Mouse (Mus musculus): ENCODE measurements around the gene Hspa1a. TPM values are rescaled to one million over a fixed set of nuclear protein-coding genes. Genes with fewer than 3 reads are reported as not detected.
A peak's percentile ranks its signal among the peaks of the same experiment; 100 is the strongest.
"Not testable (repeated sequence)": the region's sequence is repeated elsewhere in the genome, so short reads cannot be mapped to it uniquely, and the experiment has no call there.

Hspa1a gene
- polyA plus RNA-seq, 1 experiment = 14.6 TPM

DNA sequence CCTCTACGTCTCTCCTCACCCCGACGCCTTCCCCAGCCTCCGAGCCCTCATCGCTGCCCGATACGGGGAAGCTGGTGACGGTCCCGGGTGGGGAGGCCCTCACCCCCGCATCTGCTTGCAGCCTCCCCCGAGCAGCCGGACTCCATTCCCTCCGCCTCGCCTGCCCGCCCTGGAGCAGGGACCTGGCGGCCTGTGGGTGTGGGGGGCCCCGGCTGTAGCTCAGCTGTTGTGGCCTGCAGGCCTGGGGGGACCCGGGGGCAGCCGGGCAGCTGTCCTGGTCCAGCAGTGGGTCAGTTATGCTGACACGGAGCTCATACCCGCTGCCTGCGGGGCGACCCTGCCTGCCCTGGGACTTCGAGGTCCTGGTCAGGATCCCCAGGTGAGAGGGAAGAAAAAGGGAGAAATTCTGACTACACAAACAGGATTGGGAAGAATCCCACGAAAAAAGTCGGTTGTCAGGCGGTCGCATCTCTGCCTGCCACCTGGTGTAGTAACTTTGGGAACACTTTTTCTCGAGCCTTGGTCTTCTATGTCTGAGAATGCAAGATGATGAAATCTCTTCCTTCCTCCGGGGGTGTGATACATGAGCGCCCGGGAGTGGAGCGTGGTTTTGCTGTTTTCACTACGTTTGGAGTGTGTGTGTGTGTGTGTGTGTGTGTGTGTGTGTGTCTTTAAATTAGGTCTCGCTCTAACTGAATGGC is 29.6 kb upstream of the Hspa1a start:
- DNase-seq (ENCODE audit: extremely low spot score in 1 of 2, low spot score in 1 of 2) = peak in 1 of 2 experiments; percentile 56

DNA sequence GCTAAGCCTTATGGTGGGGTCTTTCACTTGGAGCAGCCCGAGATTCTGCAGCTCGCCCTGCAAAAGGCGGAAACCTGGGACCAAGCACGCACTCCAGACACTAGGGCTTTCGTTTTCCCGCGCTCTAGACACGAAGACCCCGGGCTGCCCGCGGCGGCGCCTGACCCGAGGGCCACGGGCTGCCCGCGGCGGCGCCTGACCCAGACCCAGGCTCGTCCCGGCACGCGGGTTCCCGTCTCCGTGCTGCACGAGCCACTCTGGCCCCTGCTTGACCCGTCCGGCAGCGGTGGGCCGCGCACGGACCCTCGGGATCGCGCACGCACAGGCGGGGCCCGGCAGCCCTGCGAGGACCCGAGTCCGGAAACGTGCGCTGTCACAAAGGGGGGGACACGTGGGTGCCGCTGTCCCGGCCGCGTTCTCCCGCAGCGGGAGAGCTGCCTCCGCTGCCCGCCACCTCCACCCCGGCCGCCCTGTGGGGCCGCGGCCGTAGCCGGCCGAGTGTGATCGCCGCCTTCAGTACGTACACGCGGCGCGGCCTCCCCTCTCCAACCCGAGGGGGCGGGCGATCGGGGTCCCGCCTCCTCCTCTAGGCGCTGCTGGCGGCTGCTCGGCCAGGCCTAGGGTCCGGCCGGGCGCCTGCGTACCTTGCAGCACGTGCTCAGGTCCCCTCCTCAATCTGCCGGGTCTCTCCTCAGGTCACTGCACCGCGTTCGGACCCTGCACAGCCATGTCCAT is 28.9 kb upstream of the Hspa1a start, which contains the start of gene Vars:
Gene Vars, plus strand, starts transcription at position 271 of the 735 bp plus-strand sequence.
- DNase-seq (ENCODE audit: extremely low spot score in 1 of 2, low spot score in 1 of 2) = peak; percentile 33 to 73

DNA sequence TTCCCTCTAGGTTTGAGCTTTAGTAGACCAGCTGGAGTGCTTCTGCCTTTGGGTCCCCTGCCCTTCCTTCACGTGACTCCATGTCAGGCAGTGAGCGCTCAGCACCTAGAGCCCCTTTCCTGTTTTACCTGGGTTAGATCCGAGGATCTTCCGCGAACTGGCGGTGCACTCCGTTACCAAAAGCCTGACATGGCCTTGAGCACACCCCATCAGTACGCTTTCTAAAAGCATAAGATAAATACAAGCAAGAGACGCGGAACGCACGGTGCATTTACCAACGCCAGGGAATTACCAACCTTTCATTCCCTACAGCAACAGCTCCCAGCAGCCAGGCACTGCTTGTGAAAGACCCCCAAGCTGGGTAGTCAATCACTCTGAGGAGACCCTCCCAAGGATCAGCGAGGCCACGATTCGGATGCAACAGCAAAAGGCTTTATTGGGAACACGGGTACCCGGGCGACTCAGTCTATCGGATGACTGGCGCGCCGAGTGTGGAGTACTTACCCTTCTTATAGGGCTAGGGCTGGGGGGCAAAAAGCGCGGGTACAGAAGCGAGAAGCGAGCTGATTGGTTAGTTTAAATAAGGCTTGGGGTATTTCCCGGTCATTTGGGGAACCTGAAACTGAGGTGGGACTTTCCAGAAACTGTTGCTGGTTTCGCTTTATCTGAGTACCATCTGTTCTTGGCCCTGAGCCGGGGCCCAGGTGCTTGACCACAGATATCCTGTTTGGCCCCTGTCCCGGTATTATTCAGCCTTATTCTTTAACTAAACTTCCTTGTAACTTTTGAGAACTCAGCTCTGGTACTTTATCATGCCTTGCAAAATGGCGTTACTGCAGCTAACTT is 28.1 kb upstream of the Hspa1a start:
- not testable (repeated sequence) for DNase-seq (ENCODE audit: extremely low spot score in 1 of 2, low spot score in 1 of 2)

DNA sequence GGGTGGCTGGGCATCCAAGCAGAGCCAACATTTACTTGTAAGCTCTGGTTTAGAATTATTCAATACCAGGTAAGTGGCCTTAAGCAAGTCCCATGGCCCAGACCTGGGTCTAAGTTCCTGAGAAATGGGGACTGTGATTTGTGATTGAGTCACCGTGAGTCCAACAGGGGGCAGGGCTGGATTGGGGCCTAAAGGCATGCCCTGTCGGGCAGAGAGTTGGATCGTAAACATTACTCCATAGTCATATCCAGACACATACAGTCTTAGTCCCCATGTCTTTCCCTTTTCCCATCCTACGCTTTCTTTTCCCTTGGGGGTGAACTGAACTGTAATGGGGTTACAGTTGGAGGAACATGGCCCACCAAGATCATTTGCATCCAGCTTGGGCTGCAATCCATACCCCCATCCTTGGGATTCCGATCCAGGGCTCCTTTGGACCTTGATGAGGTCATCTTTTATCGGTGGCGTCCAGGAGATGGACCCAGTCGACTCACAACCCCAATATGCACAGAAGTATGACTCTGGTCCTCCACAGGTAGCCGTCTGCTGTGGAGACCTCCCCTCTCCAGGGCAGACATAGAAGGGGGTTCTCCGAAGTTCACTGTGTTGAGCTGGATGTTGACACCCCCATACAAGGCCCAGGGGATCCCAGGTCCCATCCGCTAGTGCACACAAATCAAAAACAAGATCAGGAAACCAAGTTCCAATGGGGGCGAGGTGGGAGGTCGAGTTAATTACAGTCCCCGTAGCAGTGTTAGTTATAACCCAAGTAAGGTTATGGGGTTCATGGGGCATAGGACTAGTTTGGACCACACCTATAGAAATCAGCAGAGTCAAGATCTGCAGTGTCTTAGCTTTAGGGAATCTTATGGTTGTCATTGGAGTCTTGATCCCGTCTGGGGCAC is 26.8 kb upstream of the Hspa1a start:
- DNase-seq (ENCODE audit: extremely low spot score in 1 of 2, low spot score in 1 of 2) = no peak

DNA sequence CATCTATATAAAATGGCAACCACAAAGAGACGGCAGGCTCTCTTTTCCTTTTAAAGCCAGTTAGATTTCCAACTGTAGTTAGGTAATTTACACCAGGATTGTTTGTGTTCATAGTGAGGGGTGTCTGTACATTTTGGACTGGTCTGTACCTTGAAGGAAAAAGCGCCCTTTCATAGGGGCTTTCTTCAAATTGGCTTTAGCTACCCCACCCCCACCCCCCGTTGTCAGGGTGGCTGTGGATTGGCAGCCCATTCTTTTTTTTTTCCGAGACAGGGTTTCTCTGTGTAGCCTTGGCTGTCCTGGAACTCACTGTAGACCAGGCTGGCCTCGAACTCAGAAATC is 25.2 kb upstream of the Hspa1a start:
- no peak for DNase-seq (ENCODE audit: extremely low spot score in 1 of 2, low spot score in 1 of 2)

DNA sequence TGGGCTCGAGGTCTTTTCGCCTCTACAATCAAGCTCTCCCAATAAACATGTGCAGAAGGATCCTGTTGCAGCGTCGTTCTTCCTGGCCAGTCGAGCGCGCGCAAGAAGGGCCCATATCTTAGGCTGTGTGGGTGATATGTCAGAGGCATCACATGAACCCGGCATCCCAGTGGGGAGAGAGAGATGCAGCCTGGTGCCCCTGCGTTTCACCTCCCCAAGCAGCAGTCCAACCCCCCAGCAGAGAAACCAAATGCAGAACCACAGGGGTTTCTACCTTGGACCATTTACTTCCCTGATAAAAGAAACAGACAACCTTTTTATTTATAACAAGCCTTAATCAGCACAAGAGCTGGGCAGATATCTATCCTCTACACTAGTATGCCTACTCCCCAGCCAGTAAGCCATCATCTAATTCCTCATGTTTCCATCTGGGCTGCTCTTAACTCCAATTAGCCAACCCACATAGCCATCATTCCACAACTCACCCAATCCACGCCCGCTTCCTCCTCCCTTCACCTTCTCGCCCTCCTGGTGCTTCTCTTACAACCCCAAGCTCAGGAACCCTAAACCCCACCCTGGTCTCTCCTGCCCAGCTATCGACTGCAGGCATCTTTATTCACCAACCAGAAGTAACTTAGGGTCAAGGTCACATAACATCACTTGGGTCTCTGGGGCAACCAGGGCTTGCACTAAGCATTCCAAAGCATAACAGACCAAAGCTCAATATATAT is 24.6 kb upstream of the Hspa1a start:
- DNase-seq (ENCODE audit: extremely low spot score in 1 of 2, low spot score in 1 of 2) = no peak

DNA sequence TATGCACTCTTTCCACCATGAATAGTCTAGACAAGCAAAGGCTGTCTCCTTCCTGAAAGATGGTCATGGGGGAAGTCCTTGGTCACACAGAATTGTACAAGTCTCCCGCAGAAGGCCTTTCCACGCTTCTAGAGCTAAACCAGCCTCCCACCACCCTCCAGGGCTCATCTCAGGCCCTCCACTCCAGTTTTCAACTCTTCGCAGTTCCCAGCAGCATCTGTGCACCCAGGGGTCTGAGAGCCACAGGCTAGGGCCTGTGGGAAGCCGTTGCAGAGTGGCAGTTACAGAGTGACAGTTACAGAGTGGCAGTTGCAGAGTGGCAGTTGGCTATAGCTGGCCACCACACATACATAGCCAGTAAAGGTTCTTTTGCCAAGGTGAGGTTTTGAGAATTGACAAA is 24.0 kb upstream of the Hspa1a start:
- DNase-seq (ENCODE audit: extremely low spot score in 1 of 2, low spot score in 1 of 2) = not testable (repeated sequence)

DNA sequence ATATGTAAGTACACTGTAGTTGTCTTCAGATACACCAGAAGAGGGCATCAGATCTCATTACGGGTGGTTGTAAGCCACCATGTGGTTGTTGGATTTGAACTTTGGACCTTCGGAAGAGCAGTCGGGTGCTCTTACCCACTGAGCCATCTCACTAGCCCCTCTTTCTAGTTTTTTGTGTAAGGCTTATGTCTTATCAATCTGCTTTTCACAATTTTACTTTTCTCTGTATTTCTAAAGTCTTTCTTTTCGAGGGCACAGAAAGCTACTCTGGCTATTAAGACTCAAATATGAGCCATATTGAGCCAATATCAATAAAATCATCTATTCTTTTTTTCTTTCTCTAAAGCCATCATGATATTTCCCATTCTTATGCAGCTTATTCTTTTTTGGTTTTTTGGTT is 23.2 kb upstream of the Hspa1a start:
- DNase-seq (ENCODE audit: extremely low spot score in 1 of 2, low spot score in 1 of 2) = not testable (repeated sequence)

DNA sequence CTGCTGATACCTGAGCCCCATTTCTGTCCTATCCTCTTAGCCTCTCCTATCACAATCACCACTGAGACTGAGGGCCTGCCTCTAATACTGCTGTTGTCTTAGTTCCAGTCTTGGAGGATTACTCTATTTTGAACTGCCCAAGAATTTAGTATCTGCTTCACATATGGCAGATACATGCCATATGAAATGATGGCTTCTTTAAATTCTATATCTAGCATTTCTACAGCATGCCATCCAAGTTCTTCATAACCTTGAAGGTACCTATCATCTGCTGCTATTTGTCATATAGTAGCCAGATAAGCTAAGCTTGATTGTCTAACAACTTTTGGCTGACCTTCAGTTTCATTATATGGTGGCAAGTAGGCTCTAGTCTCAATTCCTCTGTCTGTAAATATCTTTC is 22.8 kb upstream of the Hspa1a start:
- DNase-seq (ENCODE audit: extremely low spot score in 1 of 2, low spot score in 1 of 2) = no peak

DNA sequence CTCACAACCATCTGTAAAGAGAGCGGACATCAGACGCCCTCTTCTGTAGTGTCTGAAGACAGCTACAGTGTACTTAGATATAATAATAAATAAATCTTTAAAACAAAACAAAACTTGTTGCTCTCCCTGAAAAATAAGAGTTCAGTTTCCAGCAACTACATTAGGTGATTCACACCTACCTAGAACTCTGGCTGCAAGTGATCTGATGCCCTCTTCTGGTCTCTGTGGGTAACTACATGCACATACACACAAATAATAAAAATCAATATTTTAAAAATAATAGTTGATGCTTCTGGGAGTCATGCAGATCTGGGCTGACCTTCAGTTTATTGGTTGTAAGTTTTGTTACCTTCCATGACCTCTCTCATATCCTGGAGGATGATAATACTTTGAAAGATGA is 12.3 kb upstream of the Hspa1a start:
- DNase-seq (ENCODE audit: extremely low spot score in 1 of 2, low spot score in 1 of 2) = peak in 1 of 2 experiments; percentile 32

DNA sequence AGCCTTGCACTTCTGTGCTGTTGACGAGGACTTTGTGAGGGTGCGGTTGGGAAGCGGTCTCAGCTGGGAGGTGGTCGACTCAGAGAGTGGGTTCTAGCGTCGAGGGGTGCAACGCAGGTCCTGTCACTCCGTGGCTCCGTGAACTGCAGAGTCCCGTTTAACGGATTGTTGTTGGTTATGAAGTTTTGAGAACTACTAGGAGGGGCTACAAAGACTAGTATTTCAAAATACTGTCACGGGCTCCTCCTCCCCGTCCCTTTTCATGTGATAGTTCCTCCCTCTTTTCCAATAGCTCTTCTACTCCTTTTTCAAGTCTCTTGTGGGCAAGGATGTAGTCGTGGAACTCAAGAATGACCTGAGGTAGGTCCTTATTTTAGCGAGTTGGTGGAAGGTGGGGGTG is 10.4 kb upstream of the Hspa1a start:
- DNase-seq (ENCODE audit: extremely low spot score in 1 of 2, low spot score in 1 of 2) = no peak

DNA sequence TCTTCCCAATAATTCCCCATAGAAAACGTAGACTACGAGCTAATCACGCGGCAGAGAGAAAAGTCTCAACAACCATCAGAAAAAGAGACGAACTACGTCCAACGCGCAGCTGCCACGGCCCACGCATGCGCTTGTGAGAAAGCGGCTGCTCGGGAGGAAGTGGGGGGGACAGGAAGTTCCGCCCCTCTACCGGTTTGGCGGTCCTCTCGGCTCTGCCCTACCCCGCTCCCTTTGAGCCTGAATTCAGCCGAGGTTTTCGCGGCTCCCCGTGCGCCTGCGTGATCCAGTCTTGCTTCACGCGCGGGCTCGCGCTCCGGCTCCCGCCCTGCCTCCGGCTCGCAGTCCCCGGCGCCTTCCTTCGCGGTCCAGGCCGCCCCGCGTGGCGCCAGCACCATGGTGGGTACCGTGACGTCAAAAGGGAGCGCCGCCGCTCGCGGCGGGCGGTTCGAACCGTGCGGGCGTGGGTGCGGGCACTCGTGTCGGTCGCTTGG is 9.8 kb upstream of the Hspa1a start, which contains the start of gene Lsm2:
Gene Lsm2, plus strand, starts transcription at position 173 of the 491 bp plus-strand sequence.
- peak; percentile 85 to 93 for DNase-seq (ENCODE audit: extremely low spot score in 1 of 2, low spot score in 1 of 2)

DNA sequence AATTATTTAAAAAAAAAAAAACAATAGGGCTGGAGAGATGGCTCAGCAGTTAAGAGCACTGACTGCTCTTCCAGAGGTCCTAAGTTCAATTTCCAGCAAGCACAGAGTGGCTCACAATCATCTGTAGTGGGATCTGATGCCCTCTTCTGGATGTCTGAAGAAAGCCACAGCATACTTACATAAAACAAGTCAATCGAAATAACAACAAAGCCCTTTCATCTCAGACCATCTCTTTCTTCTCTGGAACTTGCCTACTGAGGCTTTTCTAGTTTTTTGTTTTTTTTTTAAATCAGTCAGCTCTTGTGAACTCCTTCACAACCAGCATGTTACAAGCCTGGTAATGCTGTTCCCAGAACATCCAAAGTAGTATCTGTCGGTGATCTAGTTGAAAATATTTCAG is 8.7 kb upstream of the Hspa1a start:
- peak in 1 of 2 experiments; percentile 65 for DNase-seq (ENCODE audit: extremely low spot score in 1 of 2, low spot score in 1 of 2)

DNA sequence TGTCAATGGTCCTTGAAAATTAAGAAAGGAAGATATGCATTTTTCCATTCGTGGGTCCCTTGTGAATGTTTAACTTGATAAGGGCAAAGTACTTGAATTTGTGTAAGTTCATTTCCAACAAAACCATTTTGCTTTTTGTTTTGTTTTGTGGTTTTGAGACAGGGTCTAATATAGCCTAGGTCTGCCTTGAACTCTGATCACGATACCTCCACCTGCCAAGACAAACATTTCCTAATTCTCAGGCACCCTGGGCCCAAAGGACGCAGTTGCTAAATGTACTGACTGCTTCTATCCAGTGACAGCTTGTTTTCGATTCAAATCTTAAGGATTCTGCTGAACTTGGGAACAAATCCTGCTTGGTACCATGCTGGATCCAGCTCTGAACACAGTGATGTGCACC is 7.7 kb upstream of the Hspa1a start:
- no peak for DNase-seq (ENCODE audit: extremely low spot score in 1 of 2, low spot score in 1 of 2)

DNA sequence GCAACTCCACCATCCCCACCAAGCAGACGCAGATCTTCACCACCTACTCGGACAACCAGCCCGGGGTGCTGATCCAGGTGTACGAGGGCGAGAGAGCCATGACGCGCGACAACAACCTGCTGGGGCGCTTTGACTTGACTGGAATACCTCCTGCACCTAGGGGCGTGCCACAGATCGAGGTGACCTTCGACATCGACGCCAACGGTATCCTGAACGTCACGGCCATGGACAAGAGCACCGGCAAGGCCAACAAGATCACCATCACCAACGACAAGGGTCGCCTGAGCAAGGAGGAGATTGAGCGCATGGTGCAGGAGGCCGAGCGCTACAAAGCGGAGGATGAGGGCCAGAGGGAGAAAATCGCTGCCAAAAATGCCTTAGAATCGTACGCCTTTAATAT is 6.3 kb upstream of the Hspa1a start:
- no peak for DNase-seq (ENCODE audit: extremely low spot score in 1 of 2, low spot score in 1 of 2)

DNA sequence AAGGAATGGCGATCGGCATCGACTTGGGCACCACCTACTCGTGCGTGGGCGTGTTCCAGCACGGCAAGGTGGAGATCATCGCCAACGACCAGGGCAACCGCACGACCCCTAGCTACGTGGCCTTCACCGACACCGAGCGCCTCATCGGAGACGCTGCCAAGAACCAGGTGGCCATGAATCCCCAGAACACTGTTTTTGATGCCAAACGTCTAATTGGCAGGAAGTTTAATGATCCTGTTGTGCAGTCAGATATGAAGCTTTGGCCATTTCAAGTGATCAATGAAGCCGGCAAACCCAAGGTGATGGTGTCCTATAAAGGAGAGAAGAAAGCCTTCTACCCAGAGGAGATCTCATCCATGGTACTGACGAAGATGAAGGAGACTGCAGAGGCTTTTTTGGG is 5.0 kb upstream of the Hspa1a start:
- no peak for DNase-seq (ENCODE audit: extremely low spot score in 1 of 2, low spot score in 1 of 2)

DNA sequence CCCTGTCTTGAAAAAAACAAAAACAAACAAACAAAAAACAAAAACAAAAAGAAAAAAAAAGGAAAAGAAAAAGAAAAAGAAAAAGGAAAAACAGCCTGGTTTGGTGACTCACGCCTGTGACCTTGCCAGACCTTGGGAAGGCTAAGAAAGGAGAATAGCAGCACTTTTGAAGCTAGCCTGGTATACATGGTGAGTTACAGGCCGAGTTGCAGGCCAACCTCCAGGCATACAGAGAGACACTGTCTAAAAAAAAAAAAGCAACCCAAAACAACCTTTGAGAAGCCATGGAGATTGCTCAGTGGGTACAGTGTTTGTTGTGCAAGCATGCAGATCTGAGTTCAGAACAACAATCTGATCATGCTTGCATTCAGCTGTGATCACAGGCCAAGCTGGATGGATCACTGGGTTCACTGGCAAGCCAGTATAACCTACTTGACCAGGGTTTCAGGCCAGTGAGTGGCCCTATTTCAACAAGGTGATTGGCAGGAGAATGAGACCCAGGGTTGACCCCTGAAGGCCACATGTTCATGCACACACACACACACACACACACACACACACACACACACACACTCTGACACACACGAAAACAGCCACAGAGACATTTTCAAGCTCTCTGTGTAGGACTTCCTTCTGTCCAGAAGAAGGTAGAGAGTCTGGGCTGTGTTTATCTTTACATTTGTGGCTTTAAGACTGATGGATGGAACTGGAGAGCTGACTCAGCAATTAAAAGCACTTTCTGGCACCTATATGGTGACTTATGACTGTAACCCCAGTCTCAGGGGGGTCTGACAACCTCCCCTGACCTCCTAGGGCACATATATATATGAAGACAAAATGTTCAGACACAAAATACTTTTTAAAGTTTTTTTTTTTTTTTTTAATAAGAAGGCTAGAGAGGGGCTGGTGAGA is 3.9 kb upstream of the Hspa1a start:
- no peak for DNase-seq (ENCODE audit: extremely low spot score in 1 of 2, low spot score in 1 of 2)

DNA sequence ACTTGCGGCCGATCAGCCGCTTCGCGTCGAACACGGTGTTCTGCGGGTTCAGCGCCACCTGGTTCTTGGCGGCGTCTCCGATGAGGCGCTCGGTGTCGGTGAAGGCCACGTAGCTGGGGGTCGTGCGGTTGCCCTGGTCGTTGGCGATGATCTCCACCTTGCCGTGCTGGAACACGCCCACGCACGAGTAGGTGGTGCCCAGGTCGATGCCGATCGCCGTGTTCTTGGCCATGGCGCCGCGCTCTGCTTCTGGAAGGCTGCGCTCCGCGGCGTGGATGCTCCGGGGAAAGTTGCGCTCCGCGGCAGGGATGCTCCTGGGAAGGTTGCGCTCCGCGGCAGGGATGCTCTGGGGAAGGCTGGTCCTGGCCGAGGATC is 275 bp downstream of the Hspa1a start:
- DNase-seq (ENCODE audit: extremely low spot score in 1 of 2, low spot score in 1 of 2) = not testable (repeated sequence)
